Mouse (Mus musculus): ENCODE results near the gene Abhd8.

Gene Abhd8

DNA sequence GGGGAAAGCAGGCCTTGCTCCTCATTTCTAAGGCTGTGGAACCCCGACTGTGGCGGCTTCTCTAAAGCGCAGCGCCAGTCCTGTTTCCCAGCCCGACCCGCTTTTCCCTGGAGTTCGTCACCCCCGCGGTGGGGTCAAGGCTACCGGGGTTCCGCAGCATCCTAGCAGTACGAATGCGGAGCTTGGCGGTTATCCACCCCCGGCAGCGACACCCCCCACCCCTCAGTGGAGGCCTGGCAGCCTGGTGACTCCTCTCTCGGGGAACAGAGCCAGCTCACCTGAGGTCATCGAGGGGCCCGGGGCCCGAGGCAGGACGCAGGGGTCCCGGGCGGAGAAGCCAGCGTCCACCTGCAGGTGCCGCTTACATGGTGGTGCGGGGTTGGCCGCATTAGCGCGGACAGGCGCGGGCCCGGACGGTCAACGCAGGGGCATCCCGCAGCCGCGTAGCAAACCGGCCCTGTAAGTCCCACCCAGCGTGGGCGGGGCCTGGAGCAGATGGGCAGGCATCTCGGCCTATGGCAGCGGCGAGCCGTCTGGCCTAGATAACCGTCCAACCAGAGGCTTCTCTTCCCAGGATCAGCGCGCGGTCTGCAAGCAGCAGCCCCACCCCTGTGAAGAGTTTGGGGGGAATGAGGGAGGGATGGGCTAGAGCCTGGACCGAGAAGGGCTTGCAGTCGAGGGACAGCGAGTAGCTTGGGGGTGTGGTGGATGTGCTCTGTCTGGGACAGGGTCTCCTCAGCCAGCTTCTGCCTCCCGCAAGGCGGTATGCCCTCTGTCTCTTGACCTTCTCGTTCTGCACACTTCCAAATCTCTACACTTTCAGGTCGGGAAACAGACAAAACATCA, at the start of gene Abhd8:
Gene Abhd8 (minus strand): TSS at position 468 of the 846 bp plus-strand sequence.
- DNase-seq (ENCODE audit: low spot score): peak; percentile 97

DNA sequence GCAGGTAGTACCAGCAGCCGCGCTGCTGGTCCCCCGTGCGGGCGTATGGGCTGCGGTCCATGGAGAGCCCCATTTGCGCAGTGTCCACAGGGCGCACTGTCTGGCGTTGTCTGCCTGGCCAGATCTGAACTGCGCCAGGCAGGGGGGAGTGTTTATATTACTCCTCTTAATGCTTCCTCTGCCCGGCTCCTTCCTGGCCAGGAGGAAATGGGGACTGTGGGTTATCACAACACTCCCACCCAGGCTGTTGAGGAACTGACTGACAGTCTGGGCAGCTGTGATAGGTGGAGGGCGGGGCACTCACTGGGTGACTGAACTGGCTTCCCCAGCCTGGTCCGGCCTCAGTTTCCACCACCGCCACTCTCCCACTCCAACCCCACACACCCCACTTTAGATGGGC, 48.2 kb upstream of the Abhd8 start, which contains the start of gene Plvap:
Gene Plvap (minus strand): TSS at position 109 of the 400 bp plus-strand sequence.
- DNase-seq (ENCODE audit: low spot score): no peak

DNA sequence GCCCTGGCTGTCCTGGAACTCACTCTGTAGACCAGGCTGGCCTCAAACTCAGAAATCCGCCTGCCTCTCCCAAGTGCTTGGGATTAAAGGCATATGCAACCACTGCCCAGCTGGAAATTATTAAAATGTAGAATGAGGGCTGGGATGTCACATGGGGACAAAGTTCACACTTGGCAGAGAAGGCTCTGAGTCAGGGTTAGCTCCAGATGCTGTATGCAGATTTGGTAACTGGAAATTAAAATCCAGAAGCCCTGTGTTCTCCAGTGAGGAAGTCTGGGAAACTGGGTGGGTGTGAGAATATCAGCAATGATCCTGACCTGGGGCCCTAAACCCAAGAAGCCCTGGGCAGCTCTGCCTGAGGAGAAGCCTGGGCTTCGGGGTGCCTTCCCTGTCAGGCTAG, 45.9 kb upstream of the Abhd8 start:
- no peak for DNase-seq (ENCODE audit: low spot score)

DNA sequence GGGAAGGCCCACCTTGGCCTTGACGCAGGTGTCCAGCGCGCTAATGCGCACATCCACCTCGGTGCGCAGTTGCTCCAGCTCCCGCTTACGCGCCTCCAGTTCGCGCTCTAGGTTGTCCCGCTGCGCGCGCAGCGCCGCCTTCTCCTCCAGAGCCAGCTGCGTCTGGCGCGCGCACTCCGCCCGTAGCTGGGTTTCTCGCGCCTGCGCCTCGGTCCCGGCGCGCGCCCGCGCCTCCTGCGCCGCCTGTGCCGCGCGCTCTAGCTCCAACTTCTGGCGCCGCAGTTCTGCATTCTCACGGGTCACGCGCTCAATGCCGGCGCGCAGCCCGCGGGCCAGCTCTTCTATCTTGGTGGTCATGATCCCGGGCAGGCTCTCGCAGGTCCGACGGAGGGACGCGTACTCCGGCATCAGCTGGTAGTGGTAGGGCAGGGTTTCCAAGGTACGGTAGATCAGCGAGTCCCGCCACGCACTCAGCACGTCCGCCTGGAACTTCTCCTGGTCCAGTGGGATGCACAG, 44.2 kb upstream of the Abhd8 start:
- DNase-seq (ENCODE audit: low spot score): peak; percentile 46

DNA sequence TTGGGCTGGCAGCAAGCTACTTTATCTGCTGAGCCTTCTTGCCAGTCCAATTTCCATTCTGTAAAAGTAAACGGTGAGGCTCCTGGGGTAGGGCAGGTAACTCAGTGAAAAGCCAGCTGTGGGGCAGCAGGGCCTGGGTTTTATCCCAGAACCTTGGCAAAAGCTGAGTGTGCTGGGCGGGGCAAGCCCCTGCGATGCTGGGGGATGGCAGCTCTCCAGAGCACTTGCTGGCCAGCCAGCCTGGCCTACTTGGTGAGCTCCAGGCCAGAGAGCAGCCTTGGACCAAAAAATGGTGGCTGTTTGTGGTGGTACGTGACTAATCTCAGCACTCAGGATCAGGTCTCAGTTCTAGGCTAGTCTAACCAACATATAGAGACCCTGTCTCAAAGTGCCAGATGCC, 42.5 kb upstream of the Abhd8 start:
- no peak for DNase-seq (ENCODE audit: low spot score)

DNA sequence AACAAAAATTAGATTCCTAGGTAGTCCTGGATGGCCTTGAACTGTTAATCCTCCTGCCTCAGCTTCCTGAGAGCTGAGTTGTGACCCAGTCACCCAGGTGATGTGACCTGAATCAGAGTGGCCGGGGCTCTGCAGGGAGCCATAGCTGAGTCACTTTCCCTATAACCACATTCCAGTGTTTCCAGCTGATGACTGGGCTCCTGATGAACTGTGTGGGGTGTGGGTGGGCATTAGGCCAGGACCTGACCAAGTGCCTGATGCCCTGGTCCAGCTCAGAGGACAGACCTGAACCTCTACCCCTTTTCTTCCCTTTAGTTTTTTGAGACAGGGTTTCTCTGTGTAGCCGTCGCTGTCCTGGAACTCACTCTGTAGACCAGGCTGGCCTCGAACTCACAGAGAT, 41.9 kb upstream of the Abhd8 start:
- no peak for DNase-seq (ENCODE audit: low spot score)

DNA sequence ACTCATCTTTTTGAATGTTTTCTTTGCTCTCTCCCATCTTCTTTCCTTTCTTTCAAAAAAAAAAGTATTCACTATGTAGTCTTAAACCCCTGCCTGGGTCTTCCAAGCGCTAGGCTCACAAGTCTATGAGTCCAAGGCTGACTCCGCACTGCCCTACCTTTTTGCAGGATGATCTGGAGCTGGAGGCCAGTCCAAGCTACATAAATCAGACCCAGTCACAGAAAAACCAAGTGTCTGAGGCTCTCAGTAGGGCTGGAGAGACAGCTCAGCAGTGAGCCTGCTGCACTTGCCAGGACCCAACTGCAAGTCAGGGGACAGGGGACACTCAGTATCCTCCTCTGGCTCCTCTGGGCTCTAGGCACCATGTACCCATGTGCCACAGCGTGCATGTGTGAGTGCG, 40.9 kb upstream of the Abhd8 start:
- DNase-seq (ENCODE audit: low spot score): no peak

DNA sequence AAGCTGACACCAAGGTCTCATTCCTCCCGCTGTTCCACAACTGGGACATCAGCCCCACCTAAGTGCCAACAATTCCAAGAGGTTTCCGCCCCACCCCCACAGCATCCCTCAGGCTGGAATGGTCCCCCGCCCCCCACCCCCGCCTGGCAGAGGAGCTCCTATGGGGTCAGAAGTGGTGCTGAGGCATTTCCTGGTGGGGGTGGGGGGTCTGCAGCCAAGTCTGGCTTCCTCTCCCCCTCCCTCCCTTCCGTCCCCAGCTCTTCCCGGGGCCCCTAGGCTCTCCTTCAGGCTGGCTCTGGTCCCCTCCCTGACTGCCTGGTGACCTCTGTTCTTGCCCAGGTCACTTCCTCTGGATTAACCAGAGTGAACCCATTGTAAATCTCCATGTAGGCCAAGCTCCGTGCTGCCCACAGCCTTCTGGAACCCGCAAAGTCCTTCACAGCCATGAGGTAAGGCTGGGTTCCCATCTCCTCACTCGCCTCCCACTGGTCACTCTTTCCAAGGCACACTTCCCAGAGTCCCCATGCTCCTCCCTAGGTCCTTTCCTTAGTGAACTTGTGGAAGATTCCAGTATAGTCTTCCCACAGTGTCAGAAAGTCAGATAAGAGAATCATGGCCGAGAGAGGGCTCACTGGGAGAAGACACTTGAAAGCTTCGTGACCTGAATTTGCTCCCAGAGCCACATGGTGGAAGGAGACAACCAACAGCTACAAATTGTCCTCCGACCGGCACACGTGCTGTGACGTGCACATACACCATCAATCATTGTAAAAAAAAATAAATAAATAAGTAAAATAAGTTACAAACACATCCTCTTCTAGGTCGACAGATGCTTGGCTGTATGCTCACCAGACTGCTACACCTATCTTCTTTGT, 35.6 kb upstream of the Abhd8 start:
- no peak for DNase-seq (ENCODE audit: low spot score)

DNA sequence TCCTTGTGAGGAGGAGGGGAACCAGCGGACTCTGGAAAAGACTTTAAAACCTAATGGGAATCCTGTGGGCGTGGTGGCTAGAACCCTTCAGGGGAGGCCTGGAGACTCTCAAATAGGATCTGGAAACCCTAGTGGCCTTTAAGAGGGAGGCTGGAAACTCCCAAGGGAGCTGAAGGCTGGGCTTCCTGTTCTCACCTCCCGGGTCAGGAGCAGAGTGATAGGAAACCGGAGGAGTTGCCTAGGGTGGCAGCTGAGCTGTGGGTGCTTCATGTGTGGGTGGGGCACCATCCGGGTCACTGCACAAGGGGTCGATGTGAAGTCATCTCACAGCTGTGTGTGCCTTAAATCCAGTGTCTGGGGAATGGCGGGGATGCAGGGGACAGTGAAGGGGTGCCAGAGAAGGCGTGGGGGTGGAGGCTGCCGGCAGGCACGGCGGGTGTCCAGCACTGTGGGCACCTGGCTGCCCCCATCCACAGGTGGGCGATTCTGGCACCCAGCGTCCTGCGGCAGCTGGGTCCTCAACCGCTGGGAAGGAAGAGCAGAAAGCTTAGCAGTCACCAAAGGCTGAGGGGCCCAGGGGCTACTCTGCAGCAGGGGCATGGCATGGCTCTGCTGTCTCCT, 34.5 kb upstream of the Abhd8 start:
- DNase-seq (ENCODE audit: low spot score): no peak

DNA sequence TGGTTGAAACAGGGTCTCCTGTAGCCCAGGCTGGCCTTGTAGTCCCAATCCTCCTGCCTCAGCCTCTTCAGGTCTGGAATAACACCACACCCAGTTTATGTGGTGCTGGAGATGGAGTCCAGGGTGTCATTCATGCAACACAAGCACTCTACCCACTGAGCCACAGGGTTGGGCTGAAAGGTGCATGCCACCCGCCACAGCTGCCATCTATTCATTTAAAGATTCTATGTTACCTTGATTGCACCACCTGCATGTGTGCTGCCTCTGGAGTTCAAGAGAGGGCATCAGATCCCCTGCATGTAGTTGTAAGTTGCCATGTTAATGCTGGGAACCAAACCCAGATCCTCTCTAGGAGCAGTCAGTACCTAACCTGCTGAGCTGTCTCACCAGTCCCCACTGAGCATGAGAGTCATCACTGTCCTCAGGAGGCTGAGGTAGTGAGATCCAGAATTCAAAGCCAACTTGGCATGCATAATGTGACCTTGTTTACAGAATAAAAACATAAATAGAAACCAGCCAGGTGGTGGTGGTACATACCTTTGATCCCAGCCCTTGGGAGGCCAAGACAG, 33.7 kb upstream of the Abhd8 start:
- DNase-seq (ENCODE audit: low spot score): no peak

DNA sequence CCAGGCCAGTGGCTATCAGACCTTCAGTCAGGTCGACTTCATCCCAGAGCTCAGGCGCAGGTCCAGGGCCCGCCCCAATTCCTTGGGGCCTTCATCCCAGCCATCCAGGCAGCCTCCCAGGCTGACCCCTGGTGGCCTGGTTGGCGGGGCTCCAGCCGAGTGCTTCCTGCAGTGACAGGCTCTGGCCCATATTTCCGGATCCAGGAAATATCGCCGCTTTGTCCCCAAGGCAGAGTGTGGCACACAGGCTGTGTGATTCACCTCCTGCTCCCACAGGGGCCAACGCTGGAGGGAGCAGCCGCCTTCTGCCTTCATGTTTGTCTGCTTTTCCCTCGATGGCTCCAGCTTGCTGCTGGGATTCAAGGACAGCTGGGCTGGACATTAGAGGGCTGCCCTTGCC, 33.0 kb upstream of the Abhd8 start:
- peak; percentile 68 for DNase-seq (ENCODE audit: low spot score)

DNA sequence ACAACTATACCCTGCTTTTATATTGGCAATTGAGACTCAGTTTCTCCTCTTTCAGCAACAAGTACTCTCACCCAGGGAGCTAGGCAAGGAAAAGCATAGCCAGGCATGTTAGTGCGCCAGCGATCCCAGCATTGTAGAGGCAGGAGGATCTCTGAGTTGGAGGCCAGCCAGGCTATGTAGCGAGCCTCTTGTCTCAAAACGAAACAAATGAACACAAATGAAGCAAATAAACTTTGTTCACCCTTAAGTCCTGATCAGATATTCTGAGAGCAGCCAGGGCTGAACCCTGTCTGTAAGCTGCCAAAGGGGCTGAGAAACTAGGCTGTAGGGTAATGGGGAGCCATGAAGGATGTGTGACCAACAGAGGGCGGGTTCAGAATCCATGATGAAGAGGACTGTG, 32.4 kb upstream of the Abhd8 start:
- no peak for DNase-seq (ENCODE audit: low spot score)

DNA sequence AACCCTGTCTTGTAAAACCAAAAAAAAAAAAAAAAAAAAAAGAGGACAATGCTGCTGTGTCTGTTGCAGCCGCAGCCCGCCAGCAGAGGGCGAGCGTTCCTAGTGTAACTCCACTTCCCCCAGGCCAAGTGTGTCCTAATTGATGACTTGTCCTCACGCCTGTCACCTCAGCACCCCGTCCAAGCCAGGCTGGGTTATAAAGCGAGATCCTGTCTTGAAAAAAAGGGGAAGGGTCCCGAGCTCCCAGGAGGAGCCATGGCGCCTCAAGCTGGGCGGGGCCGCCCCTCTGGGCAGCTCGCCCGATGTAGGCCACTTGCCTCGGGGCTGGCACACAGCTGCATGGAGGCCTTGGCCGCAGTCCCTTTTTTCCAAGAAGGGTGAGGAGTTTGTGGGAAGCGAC, 31.6 kb upstream of the Abhd8 start:
- peak; percentile 77 for DNase-seq (ENCODE audit: low spot score)

DNA sequence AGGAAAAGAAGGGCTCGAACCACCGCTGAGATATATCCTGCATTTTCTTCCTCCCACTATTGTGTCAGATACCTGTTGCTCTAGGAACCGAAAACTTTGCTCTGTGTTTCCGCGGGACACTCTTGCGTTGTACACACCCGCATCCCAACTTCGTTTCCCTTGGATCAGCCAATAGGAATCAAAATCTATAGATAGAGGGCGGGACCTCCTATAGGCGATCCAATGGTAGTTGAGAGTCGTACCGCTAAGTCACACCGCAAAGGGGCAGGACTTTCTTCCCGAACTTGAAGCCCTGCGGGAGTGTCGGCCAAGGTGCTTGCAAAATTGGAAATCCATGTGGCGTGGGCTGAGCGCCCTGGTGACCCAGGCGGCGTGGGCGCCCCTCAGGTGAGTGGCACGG, 25.0 kb upstream of the Abhd8 start:
- peak; percentile 80 for DNase-seq (ENCODE audit: low spot score)

DNA sequence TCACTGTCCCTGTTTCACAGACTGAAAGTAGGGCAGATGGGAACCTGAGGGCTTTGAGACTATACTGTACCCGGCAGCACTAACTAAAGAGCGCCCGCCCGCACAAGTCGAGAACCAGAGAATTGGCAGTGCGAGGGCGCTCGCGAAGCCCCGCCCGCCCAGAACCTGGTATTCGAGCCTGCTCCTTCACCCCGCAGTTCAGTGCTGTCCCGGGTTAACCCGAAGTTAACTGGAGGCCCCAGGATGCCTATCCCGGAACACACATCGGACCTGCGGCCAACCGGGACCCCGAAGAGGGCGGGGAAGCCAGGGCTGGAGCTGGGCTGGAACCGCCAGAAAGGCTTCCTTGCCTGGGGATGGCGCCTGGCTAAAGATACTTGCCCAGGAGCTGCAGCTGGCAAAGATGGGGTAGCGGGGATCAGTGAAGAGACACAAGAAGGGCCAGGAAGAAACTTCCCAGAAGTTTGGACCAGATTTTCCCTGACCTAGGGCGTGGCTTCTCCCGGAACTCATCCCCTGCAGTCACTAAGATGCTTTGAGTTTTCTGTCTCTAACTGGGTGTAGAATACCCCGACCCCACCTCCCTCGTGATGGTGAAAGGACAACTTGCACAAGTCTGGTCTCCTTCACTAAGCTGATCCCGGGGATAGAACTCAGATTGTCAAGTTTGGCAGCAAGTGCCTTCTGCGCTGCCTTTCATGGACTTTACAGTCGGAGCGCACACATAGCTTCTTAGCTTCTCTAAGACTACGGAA, 24.4 kb upstream of the Abhd8 start, which contains the start of gene Gtpbp3:
Gene Gtpbp3 (plus strand): TSS at position 413 of the 755 bp plus-strand sequence.
- DNase-seq (ENCODE audit: low spot score): peak; percentile 70

DNA sequence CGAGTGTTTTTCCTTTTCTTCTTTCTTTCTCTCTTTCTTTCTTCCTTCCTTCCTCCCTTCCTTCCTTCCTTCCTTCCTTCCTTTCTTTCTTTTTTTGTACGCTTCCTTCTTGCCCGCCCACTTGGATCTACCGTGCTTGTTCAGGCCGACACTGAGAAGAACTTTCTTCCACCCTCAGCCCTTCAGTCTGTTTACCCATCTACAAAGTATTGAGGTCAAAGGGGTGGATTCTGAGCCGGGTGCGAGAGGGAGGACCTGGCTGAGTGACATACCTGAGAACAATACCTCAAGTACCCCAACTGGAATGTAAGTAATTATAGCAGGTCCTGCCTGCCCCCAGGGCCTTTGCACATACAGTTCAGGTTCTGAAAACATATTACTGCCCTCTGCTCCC, 22.7 kb upstream of the Abhd8 start:
- DNase-seq (ENCODE audit: low spot score): no peak

DNA sequence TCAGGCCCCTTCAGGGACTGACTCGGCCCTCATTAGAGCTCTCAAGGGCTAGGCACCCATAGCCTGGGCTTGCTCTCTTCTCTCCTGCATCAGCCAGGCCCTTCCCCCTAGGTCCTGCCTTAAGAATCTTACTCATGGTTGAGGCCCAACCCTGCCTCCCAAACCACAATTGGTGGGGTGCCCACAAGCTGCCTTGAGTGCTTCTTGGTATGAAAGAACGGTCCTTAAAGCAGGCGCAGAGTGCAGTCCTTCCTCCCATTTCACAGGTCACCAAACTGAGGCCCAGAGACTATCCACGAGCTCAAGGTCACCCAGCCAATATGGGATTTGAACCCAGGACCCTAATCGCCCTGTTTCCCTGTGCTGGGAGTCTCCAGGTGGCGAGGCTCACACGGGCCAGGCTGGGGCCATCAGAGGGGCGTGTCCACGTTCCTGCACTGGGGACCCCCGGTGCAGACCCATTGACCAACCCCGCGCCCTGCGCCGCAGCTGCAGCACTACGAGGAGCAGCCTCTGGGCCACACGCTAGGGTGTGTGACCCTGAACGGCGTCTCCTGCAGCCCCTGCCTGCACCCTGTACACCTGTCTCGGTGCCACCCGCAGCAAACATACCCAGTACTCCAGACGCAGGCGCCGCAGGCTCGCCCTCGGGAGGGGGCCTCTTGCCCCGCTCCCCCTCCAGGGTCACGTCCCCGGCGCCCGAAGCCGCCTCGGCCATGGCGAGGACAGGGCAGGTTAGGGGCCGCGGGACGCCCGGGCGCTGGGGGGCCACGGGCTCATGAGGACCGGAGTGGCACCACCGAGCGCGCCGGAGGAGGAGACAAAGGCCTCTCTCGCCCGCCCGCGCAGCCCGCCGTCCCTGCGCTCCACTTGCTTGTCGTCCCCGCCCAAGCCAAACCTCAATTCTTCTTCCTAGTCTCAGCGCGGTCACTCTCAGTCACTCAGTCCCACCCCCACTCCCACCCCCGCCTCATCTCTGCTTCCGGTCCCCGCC, 22.0 kb upstream of the Abhd8 start, which contains the start of gene Ano8:
Gene Ano8 (minus strand): TSS at position 822 of the 994 bp plus-strand sequence.
- DNase-seq (ENCODE audit: low spot score): peak; percentile 75

DNA sequence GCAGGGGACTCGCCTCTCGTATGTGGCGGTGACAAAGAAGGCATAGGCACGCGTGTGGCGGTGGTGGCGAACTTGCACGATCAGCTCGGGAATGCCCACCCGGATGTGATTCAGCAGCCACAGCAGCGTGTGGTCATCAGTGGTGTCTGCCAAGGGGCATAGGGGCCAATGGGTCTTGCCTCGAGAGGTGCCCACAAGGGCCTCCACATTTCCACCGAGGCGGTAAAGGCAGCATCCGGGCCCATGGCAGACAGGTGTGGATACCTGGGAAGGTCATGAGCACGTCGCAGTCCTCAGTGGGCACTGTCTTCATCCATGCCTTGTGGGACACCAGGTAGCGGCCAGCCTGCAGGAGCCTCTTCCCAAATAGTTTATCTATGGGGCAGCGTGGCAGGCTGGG, 21.3 kb upstream of the Abhd8 start:
- no peak for DNase-seq (ENCODE audit: low spot score)

DNA sequence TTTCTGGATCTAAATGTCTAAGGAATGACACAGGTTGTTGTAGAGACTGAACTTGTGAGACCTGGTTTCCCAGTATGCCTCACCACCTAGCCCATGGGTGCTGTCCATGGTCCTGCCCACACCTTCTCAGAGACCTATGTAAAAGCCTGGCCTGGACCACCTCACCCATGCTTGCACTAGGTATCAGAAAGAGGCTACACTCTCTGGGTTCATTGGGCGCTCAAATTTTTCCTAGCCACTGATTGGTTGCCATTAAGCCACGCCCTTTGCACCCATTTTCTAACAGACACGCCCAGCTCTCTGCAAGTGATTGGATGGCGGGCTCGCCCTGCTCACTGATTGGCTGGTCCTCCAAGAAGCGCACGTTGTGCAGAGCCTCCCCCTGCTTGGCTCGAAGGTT, 20.5 kb upstream of the Abhd8 start:
- peak; percentile 40 for DNase-seq (ENCODE audit: low spot score)

DNA sequence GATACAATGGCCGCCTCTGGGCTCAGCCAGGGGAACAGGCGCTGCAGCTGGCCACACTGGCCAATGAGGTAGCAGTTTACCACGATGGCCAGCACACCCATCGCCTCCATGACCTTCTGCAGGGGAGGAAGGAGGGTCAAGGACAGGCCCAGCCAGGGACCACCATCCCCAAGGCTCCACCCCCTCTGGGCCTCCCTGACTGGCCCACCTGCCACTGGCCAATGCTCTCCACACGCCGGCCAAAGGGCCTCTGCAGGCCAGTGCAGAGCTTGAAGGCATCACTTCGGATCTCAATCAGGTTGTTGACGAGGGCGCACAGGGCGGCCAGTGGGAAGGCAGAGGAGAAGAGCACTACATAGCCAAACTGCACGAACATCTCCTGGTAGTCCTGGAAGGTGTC, 15.5 kb upstream of the Abhd8 start:
- no peak for DNase-seq (ENCODE audit: low spot score)
